Mouse (Mus musculus) spleen, postnatal 10 days (tissue): Measurements from ENCODE around the gene Atp12a.

Source experiments
- DNase-seq, 2 experiments: peaks; one replicate each; pipeline ENCODE4 v3.0.0; 2021 to 2022; ENCODE audit warnings: low spot score in 2 of 2

Atp12a gene

GRCm38 (mm10) chr14:56364711-56365237 lies at the start of gene Atp12a:
Atp12a (plus strand) TSS chr14:56365068.
- no peak for DNase-seq

- DNase-seq = no peak
Measured at GRCm38 (mm10) chr14:56315519-56315918, 49.3 kb upstream of the Atp12a start.

GRCm38 (mm10) chr14:56316333-56316732 lies 48.5 kb upstream of the Atp12a start:
- DNase-seq = no peak

- DNase-seq = no peak
Measured at GRCm38 (mm10) chr14:56322982-56323381, 41.9 kb upstream of the Atp12a start.

- DNase-seq = no peak
Measured at GRCm38 (mm10) chr14:56325038-56325437, 39.8 kb upstream of the Atp12a start.

- no peak for DNase-seq
Measured at GRCm38 (mm10) chr14:56333700-56334099, 31.2 kb upstream of the Atp12a start.

- DNase-seq = no peak
Measured at GRCm38 (mm10) chr14:56334437-56334836, 30.4 kb upstream of the Atp12a start.

- DNase-seq = no peak
Measured at GRCm38 (mm10) chr14:56336032-56336431, 28.8 kb upstream of the Atp12a start.

- DNase-seq = no peak
Measured at GRCm38 (mm10) chr14:56337075-56337474, 27.8 kb upstream of the Atp12a start.

- DNase-seq = no peak
Measured at GRCm38 (mm10) chr14:56337696-56338095, 27.2 kb upstream of the Atp12a start.

GRCm38 (mm10) chr14:56338882-56339442 lies 25.9 kb upstream of the Atp12a start:
- no peak for DNase-seq

GRCm38 (mm10) chr14:56348704-56349103 lies 16.2 kb upstream of the Atp12a start:
- no peak for DNase-seq

- DNase-seq = no peak
Measured at GRCm38 (mm10) chr14:56349541-56349940, 15.3 kb upstream of the Atp12a start.

GRCm38 (mm10) chr14:56351959-56352660 lies 12.8 kb upstream of the Atp12a start:
- peak in 1 of 2 experiments; percentile 36 for DNase-seq

GRCm38 (mm10) chr14:56354803-56355202 lies 10.1 kb upstream of the Atp12a start:
- no peak for DNase-seq

GRCm38 (mm10) chr14:56355396-56355795 lies 9.5 kb upstream of the Atp12a start:
- no peak for DNase-seq

- DNase-seq = no peak
Measured at GRCm38 (mm10) chr14:56356196-56356595, 8.7 kb upstream of the Atp12a start.

GRCm38 (mm10) chr14:56358422-56358821 lies 6.4 kb upstream of the Atp12a start:
- DNase-seq = no peak

GRCm38 (mm10) chr14:56359131-56359530 lies 5.7 kb upstream of the Atp12a start:
- DNase-seq = no peak

GRCm38 (mm10) chr14:56365292-56365691 lies 424 bp downstream of the Atp12a start:
- no peak for DNase-seq

- peak in 1 of 2 experiments; percentile 22 for DNase-seq
Measured at GRCm38 (mm10) chr14:56366712-56367111, 1.8 kb downstream of the Atp12a start.

GRCm38 (mm10) chr14:56368834-56369233 lies 4.0 kb downstream of the Atp12a start:
- DNase-seq = peak; percentile 14 to 52

- DNase-seq = peak; percentile 41 to 78
Measured at GRCm38 (mm10) chr14:56375731-56376130, 10.9 kb downstream of the Atp12a start.
